Mouse (Mus musculus) cerebellum, adult 9-11 months (tissue): Measurements from ENCODE around the gene Gm28038.

ENCODE experiments used
- DNase-seq: peaks from one replicate; pipeline ENCODE4 v3.0.0; 2022

Gene Gm28038

DNA sequence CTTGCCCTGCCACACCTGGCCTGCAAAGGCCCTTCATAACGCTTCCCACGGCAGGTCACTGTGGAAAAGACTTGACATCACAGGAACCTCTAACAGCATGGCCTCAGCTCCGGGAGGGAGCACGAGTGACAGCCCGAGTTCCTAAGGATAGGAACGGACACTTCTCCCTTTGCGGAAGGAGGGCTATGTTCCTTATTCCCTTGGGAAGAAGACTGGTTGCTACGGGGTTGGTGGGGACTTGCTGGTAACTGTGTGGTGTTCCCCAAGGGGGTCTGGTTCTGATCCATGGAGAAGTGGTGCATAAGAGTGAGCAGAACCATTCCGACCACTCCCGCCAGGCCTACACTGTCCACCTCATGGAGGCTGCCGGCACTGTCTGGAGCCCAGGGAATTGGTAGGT is at the start of gene Gm28038:
Gm28038 (plus strand) TSS at position 301 of the 400 bp plus-strand sequence.
- DNase-seq: no peak

DNA sequence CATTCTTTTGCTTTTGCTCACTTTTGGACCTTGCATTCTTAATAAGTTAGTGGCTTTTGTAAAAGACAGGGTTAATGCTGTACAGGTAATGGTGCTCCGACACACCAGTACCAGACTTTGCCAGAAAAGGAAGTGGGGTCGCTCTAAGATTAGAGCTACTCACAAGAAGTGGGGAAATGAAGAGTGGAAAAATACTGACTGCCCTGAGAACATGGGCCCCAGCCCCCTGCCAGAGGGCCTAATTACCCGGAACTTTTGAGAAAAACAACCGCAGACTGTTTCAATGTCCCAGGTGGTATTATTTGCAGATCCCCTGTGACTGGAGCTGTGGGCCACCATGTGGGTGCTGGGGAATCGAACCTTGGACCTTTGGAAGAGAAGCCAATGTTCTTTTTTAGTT is 45.2 kb upstream of the Gm28038 start:
- peak; percentile 28 for DNase-seq

DNA sequence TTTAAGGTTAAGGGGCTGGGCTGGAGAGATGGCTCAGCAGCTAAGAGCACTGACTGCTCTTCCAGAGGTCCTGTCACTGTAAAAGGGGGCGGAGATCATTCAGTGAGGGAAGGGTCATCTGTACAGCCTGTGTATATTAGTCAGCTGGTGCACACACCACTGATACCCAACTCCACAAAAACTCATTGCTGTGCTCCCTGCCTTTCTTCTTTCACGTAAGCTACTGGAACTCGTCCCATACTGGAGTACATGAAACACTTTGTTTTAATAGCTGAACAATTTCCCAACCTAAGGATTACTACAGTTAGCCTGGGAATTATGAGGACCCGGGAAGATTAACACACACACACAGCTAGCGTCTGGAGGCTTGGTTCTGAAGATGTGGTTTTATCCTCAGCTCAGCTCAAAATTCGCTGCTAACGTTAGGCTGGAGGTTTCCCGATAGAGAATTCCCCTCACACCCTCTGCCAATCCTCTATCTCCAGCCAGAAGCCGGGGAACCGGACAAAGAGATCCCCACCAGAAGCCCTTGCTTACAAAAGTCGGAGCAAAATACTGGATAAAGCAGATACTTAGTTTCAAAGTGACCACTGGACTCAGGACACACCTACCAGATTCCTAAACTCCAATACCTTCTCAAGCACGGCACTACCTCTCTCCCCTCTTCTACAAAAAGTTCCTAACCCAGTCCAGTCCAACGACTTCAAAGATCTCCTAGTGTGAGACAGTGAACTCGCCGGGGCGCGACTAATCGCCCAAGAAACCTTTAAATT is 44.2 kb upstream of the Gm28038 start:
- peak; percentile 34 for DNase-seq

DNA sequence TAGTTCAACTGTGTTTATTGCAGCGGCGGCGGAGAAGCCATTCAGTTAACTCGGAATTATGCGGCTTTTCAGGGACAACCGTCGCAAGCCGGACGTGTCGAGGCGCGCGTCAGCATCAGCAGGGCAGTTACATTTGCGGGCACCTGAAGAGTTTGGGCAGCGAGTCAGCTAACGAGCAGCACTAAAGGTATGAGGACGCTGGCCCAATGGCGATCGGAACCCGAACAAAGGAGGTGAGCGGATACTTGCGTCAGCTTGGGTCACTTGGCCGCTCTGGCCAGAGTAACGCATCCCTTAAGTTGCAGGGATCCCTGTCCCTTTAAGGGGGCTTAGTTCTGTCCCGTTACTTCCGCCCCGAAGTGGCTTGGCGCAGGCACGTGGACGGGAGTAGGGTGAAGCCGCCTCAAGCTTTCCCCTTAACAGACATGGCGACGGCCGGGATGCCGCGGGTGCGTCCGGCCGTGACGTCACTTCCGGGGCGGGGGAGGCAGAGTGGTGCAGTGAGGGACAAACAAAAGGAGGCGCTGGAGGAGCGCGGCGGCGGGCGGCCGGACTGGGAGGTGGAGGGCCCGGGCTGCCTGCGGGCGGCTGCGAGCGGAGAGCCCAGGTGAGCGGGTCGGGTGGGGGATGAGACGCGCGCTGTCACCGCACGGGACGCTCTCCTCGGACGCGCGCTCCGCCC is 43.5 kb upstream of the Gm28038 start, which contains the start of gene Lrrc8a:
Lrrc8a (plus strand) TSS at position 517 of the 682 bp plus-strand sequence.
- DNase-seq: peak; percentile 100

DNA sequence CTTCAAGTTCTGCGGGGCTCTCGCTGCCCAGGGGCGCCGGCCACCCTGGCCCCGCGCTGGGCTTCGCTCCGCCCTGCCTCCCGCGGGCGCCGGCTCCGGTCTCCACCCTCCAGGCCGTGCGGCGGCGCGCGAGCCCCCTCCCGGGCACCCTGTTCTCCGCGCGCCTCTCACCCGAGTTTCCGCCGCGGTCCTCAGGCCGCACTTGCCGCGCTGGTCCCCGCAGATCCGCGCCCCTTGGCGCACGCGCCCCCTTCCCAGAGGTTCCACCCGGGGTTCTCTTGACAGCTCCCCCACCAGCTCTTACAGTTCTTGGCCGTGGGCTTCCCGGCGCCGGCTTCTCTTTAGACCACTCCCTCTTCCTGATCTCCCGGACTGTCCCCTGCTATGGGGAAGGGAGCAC is 43.0 kb upstream of the Gm28038 start:
- DNase-seq: no peak

DNA sequence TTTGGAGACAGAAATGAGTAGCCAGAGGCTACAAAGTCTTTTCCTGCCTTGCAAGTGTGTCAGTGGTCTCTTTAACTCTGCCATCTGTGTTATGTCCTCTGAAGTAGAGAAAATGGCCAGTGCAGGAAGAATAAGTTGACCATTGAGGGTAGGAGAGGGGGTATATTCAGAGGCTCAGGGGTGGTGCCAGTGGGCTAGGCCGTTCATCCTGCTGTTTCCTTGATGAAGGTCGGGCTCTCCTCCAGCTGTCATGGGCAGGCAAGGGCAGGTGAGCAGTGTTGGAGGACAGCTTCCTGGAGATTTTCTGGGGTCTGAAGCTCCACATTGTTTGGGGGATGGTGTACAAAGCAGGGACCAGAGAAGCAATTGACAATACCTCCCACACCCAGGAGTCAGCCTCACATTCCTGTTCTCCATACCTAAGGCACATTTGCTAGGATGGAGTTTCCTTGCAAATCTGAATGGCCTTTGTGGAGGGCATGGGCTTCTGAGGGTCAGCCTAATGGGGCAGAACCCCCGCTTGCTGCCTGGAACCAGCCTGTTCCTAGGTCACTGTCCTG is 41.9 kb upstream of the Gm28038 start:
- peak; percentile 36 for DNase-seq

DNA sequence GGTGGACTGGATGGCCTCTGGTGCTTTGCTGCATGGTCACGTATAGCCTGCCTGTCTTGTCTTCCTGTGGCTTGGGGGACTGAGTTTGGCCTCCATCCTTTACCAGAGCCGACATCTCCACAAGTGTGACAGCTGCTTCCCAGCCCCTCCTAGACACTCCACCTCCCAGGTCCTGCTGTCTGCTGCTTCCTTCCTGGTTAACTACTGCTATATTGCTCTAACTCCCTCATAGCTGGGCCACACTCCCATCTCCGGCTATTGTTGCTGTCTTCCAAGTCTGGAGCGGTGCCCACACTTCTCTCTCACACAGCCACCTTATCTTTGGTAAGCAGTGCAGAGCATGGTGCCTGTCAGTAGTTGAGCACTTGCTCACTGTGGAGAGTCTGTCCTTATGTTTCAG is 41.1 kb upstream of the Gm28038 start:
- peak; percentile 39 for DNase-seq

DNA sequence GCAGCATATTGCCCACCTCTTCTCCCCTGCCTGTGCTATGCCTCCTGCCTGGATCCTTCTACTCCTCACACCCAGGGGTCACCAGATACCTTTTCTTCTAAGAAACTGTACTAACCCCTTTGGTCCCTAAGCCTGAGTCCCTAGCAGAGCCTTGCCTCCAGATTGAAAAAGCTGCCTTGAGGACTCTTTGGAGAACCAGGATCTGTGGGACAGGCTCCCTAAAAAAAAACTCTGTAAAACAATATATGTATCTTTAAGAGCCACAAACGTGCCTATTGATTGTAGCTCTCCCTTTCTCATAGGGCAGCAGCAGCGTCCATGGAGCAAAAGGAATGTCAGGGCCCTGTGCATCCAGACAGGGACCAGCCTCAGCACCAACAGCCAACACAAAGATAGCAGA is 40.6 kb upstream of the Gm28038 start, which contains the start of gene Gm28035:
Gm28035 (plus strand) TSS at position 301 of the 400 bp plus-strand sequence.
- no peak for DNase-seq

DNA sequence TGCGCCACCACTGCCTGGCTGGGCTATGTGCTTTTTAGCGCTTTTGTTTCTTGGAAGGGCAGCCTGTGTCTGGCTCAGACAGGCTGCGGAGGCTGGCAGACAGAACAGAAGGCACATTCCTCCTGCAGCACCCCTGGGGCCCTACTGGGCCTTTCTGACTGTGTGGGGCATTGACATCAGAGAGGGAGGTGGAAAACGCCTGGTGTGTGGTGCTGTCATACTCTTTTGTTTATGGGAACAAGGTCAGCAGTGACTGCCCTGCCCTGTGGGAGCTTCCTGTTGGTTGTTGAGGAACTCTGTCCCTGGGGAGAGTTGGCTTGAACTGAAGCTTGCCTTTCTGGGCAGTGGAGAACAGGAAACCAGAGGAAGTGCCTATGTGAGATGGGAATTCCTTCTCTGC is 38.3 kb upstream of the Gm28038 start:
- peak; percentile 82 for DNase-seq

DNA sequence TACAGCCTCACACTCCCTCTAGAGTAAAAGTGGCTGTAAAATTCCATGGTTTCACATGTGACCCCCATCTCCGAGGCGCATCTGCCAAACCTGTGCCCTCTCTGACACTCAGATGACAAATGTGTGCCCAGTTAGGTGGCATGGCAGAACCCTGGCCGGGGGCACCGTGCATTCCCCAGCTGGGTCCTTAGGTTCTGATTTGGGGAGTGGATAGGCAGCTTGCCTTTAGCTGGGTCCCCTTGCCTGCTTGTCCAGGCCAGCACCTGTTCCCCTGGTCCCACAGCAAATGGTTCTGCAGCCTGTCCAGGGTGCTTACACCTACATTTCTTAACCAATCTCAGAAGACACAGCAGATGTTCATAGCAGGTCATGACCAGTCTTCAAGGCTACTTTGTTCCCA is 37.5 kb upstream of the Gm28038 start:
- DNase-seq: peak; percentile 25

DNA sequence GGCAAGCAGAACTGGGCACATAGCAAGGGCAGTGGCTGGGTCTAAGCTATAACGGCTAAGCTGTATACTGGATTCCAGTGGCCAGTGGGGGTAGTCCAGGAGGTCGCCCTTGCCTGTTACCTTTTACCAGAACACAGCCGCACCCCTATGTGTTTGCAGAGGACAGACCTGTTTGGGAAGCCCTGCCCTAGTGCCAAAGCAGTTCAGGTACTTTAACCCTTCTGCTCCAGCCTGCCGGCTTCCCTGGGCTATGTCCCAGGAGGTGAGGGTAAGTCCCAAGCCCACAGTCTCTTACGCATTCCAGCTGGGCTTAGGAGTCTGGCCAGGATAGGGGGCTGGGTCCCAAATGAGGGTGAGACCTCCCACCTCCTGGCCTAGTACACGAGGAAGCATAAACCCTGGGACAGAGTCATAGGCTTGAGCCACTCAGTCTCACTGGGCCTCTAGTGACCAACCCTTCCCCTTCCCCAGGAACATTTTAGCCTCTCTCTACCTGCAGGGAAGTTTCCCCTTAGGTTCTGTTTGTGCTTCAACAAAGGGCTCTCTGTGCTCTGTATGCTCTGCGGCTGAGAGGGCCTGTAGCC is 36.2 kb upstream of the Gm28038 start:
- peak; percentile 27 for DNase-seq

DNA sequence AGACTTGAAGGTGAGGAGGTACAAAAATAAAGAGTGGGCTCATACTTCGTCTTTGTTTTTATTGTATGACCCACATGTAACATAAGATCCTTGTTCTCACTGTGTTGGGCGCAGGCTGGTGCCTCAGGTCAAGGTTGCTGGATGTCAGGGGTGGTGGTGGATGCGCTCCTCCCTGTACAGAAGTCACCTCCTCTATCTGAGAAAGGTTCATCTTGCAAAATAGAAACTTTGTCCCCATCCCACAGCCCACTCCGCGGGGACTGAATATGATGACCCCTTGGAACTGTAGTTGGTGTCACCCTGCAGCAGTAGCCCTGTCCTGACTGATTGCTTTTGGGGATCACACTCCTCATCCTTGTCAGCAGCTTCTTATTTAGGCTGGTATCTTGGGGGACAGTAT is 33.8 kb upstream of the Gm28038 start:
- DNase-seq: no peak

DNA sequence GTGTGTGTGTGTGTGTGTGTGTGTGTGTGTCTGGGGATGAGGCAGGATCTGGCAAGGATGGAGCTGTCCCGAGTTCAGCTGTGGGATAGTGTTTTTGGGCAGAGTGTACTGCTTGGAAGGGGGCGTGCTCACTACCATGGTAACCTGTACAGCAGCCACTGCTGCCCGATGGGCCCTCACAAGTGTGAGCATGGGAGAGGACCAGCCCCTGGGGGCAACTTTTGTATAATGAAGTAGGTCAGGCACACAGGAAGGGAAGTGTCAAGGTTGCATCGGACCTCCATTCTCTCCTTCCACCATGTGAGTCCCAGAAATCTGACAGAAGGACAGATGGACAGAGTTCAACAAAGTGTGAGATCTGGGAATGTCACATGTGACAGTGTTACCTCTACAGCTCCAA is 33.2 kb upstream of the Gm28038 start:
- DNase-seq: no peak

DNA sequence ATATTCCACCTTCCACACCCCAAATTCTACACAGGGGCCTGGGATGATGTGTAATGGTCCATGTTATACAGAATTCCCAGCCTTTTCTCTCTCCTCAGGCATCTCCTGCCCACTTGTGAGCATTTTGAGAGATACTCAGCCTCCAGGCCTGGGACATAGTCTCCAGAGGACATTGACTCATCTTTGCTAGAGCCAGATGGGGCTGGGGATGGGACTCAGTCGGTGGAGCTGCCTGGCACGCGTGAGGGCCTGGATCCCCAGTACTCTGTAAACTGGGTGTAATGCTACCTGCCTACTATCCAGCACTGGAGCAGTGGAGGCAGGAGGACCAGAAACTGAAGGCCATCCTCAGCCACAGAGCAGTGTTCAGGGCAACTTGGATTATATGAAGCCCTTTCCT is 31.7 kb upstream of the Gm28038 start:
- DNase-seq: no peak

DNA sequence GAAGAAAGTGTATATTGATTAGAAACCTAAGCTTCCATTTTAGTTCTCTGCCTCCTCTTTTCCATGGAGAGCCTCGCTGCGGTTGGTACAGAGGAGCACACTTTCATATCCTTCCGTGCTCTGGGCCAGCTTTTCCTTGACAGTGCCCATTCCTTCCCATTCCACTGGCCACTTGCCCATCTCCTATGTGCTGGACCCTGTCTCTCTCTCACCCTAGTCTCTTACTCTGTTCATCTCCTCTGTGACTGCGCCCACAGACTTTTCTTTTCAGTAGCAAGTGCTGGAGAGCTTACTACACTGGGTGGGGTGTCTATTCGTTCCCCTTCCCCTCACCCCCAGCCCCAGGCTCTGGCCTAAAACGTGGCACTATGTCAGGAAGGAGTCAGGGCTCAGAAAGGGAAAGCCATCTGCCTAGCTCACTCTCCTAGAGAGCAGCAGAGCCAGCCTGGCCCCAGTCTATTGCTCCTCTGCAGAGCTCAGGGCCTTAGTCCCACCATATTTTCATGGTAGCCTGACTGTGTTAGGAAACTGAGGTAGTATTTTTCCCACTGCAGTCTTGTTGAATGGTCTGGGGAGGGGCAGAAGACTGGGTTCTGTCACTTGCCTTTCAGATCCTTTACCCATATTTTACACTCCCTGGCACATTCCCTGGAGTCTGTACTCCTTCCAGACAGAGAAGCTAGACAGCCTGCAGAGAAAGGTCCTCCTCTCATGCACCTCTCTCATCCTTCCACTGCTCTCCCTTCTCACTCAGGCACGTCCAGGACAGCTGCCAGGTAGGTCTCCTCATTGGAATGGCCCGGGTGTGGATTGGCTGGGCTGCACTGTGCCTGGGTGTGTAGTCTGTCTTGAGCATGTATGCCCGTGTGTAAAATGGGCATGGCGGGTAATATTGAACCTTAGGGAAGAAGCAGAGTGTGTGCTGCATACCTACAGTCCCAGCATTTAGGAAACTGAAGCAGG is 30.4 kb upstream of the Gm28038 start:
- no peak for DNase-seq

DNA sequence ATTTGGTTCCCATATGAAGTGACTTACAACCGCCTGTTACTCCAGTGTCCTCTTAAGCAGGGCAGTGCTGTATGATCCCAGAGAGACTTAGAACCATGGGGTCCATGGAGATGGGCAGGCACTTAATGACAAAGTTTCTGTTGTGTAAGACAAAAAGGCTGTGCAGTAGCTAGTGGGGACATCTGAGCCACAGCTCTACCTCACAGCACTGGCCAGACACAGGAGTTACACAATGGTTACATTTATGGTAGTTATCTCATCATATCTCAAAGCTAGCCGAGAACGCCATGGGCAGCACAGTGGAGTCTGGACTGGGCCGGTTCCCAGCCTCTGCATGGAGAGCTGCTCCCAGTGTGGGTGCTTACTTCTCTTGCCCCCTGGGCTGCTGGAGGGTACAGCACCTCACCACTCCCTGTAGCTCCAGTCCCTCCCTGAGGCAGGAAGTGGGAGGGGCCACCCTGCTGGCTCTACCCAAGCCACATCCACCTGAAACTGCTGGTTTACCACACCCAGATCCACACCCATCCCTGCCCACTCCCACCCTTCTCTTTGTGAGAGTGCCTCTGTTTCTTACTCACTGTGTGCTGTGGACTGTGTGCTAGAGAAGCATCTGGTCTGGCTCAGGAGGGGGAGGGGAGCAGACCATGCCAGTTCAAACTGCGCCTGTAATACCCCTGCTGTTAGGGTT is 29.3 kb upstream of the Gm28038 start:
- DNase-seq: no peak

DNA sequence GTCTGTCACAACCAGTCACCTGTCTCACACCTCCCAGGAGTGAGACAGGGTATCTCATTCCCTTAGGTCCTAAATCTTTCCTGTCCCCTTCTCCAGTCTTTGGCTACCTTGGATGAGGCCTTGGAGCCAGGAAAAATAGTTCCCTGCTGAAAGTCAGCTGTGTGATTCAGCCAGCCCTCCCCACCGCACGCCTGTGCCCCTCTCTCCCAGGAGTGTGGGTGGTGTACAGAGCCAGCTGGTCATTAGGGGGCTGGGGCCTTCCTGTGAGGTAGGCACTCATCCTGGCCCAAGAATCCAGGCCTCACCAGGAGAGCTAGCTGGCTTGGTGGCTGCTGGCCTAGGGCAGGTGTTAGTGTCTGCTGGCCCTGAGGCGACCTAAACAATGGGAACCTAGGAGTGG is 28.3 kb upstream of the Gm28038 start:
- DNase-seq: no peak

DNA sequence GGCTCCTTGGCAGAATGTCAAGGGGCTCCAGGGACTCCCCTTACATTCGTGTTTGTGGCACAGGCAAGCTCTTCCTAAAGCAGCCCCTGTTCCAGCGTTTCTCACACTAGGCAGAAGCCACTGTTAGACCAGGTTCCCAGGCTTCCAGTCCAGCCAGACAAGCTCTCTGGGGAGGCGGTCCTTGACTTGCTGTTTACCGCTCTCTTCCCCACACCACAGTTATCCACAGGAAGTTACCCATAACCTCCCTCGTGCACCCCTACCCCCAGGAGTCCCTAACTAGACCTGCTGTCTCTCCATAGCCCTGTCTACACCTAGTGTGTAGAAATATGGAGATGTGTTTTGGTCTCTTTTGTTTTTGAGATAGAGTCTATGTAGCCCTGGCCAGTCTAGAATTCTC is 27.0 kb upstream of the Gm28038 start:
- DNase-seq: no peak

DNA sequence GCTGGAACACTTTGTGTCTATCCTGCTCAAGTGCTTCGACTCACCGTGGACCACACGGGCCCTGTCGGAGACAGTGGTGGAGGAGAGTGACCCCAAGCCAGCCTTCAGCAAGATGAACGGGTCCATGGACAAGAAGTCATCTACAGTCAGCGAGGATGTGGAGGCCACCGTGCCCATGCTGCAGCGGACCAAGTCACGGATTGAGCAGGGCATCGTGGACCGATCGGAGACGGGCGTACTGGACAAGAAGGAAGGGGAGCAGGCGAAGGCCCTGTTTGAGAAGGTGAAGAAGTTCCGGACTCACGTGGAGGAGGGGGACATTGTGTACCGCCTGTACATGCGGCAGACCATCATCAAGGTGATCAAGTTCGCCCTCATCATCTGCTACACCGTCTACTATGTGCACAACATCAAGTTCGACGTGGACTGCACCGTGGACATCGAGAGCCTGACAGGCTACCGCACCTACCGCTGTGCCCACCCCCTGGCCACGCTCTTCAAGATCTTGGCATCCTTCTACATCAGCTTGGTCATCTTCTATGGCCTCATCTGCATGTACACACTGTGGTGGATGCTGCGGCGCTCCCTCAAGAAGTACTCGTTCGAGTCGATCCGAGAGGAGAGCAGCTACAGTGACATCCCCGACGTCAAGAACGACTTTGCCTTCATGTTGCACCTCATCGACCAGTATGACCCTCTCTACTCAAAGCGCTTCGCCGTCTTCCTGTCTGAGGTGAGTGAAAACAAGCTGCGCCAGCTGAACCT is 25.0 kb upstream of the Gm28038 start:
- no peak for DNase-seq

DNA sequence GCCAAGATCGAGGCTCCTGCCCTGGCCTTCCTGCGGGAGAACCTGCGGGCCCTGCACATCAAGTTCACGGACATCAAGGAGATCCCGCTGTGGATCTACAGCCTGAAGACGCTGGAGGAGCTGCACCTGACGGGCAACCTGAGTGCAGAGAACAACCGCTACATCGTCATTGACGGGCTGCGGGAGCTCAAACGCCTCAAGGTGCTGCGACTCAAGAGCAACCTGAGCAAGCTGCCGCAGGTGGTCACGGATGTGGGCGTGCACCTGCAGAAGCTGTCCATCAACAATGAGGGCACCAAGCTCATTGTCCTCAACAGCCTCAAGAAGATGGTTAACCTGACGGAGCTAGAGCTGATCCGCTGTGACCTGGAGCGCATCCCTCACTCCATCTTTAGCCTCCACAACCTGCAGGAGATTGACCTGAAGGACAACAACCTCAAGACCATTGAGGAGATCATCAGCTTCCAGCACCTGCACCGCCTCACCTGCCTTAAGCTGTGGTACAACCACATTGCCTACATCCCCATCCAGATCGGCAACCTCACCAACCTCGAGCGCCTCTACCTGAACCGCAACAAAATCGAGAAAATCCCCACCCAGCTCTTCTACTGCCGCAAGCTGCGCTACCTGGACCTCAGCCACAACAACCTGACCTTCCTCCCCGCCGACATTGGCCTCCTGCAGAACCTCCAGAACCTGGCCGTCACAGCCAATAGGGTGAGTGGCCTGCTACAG is 24.1 kb upstream of the Gm28038 start:
- DNase-seq: peak; percentile 21
